Mouse (Mus musculus) embryonic fibroblast, embryonic 13.5 days (primary cell): Measurements from ENCODE around the gene Pdxdc1.

Experiments
- CTCF ChIP-seq: IDR thresholded peaks from 2 replicates; pipeline ENCODE4 v1.5.1; 2011; ENCODE audit warnings: mild to moderate bottlenecking, control low read depth, low read length, moderate library complexity, borderline replicate concordance; ENCODE audit not compliant: insufficient read depth
- POLR2A ChIP-seq: IDR thresholded peaks from 2 replicates; pipeline ENCODE4 v1.6.1; 2011; ENCODE audit warnings: low read depth, mild to moderate bottlenecking, control low read depth, low read length, moderate library complexity

- TF ChIP-seq POLR2A (no peak), CTCF (no peak)
Measured at GRCm38 (mm10) chr16:13840956-13841355, 62.0 kb downstream of the Pdxdc1 start.
